Mouse (Mus musculus): ENCODE data around the gene Oaz1.
"Not testable (repeated sequence)": the region's sequence is repeated elsewhere in the genome, so short reads cannot be mapped to it uniquely, and the experiment has no call there.

The Oaz1 gene

DNA sequence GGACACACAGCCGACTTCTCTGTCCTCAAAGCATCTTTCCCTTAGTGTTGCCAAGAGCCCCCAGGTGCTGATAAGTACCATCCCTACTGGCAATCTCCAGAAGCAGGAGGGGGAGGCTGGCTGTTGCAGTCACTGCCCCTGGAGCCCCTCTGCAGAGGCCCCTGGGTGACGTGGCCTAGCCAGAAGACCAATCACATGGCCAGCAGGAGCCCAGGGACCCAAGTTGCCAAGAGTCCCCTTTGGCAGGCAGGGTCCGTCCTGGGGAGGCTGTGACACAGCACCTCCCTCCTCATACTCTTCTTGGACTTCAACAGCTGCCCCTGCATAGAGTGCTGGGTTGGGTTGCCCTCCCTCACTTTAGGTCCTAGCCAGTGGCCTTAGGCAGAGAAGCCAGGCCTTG is 23.5 kb upstream of the Oaz1 start:
- DNase-seq, result no peak

DNA sequence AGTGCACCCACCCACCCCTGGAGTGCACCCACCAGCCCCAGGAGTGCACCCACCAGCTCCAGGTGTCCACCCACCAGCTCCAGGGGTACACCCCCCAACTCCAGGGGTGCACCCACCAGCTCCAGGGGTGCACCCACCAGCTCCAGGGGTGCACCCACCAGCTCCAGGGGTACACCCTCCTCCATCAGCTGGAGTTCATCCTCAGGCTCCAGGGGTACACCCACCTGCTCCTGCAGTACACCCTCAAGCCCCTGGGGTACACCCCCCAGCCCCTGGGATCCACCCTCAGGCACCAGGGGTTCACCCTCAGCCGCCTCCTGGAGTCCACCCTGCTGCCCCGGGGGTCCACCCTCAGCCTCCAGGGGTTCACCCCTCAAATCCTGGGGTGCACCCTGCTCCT is 22.1 kb upstream of the Oaz1 start:
- no peak for DNase-seq

- no peak for DNase-seq
These were observed 21.5 kb upstream of the Oaz1 start, which contains the start of gene Amh for GRCm38 (mm10) chr10:80804916-80805315. Amh (plus strand) TSS chr10:80805243.

DNA sequence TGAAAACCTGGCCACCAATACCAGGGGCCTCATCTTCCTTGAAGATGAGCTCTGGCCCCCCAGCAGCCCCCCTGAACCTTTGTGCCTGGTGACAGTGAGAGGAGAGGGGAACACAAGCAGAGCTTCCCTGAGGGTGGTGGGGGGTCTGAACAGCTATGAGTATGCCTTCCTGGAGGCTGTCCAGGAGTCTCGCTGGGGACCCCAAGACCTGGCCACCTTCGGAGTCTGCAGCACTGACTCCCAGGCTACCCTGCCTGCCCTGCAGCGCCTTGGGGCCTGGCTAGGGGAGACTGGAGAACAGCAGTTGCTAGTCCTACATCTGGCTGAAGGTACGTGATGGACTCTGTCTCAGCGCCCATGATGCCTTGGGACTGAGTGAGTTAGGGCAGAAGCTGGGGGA is 21.1 kb upstream of the Oaz1 start:
- DNase-seq, result no peak

DNA sequence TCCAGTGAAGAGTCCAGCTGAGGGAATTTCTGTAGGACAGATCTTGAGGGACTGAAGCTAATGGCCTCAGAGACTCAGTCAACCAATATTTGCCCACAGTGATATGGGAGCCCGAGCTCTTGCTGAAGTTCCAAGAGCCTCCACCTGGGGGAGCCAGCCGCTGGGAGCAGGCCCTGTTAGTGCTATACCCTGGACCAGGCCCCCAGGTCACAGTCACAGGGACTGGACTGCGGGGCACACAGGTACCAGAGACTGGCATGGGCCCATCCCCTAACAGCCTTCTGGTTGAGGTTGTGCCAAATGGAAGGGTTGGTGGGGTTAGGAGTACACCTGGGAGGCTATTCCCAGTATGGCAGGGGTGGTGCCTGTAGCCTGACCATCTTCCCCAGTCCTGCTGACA is 20.5 kb upstream of the Oaz1 start:
- peak; percentile 76 for DNase-seq

- no peak for DNase-seq
These were observed 20.0 kb upstream of the Oaz1 start for GRCm38 (mm10) chr10:80806341-80807056.

GRCm38 (mm10) chr10:80807057-80807627 is 19.3 kb upstream of the Oaz1 start:
- DNase-seq, result peak; percentile 89

DNA sequence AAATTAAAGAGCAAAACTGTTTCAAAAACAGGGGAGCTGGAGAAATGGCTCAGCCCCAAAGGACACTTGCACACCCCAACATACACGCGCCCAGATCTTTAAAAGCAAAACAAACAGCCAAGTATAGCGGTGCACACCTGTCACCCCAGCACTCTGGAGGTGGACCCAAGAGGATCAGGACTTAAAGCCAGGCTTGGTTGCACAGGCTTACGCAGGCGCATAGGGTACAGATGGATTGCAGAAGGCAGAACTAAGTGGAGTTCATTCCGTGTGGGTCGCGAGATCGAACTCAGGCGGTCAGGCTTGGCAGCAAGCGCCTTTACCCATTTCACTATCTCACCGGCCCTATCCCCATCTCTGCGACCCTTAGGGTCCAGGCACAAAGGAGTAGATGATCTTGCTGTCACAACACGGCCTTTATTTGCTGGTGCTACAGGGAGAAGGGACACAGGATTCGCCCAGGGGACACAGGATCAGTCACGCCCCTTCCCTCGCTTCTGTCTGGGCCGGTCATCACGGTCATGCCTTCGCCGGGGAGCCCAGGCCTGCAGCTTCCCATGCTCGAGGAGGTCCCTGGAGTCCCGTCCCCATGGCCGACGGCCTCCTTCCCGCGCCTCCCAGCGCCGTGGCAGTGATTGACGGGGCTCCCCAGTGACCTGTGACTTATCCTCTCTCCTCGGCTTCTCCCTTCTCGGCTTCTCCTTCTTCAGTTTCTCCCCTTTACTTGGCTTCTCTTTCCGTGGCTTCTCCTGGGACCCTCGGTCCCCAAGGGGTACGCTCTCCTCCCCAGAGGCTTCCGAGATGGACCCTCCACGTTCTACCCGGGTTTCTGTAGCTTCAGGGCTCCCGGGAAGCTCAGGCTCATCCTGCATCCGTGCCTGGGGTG is 18.1 kb upstream of the Oaz1 start:
- DNase-seq, result no peak

GRCm38 (mm10) chr10:80808985-80809632 is 17.3 kb upstream of the Oaz1 start:
- no peak for DNase-seq

DNA sequence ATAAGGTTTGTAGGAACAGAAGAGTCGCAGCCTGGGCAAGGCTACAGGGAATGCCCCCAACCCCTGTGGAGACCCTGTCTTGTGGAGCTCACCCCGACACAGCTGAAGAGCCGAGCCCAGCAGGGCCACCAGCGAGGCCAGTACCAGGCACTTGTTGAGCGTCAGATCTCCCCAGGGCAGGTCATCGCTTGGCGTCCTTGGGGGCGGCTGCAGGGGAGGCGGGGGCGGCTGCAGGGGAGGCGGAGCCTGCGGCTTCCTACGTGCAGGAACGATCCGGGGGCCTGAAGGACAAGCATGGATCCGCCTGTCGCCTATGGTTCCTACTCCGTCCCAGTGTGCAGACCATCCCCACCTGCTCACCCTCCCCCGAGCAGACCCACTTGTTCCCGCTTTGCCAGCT is 16.4 kb upstream of the Oaz1 start:
- no peak for DNase-seq

DNA sequence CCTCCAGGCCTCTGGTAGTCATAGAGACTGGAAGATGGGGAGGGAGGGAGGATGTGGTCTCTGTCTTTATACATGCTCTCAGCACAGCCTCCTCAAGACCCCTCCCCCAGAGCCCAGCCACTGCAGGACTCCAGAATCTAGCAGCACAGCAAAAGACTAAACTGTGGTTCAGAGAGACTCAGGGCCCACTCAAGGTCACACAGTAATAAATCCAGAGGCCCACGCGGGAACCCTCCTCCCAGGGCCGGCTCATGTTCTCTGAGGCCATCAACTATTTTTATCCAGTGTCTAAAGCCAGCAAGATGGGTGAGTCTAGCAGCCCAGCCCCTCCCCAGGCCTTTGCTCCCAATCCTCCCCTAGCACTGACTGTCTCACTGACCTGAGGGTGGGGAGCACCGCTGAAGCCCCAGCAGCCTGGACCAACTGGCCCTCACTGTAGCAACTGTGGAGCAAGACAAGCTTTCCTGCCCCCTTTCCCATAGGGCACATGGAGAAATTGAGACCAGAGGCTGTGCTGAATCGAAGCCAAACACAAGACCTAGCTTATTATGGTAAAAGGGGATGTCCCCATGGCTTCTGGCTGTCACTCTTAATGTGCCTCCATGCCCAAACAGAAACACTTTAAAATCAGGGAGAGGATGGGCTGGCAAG is 13.9 kb upstream of the Oaz1 start:
- no peak for DNase-seq

DNA sequence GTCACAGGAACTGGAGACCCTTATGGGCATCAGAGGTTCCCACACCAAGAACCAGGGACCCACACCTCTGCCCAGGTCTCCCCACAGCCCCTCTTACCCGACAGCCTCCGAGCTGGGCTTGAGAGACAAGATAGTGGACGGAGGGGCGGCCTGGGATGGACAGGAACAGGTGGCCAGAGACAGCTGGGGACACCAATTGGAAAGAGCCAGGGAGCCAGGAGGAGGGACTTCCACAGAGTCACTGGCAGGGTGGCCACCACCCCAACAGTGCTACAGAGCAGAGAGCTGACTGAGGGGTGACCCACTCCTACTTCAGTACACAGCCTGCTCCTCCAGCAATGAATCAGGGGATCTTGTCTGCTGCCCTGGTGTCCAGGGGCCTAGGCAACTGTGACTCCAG is 13.1 kb upstream of the Oaz1 start, which contains the start of gene Jsrp1:
Jsrp1 (minus strand) TSS at position 133 of the 400 bp plus-strand sequence.
- no peak for DNase-seq

DNA sequence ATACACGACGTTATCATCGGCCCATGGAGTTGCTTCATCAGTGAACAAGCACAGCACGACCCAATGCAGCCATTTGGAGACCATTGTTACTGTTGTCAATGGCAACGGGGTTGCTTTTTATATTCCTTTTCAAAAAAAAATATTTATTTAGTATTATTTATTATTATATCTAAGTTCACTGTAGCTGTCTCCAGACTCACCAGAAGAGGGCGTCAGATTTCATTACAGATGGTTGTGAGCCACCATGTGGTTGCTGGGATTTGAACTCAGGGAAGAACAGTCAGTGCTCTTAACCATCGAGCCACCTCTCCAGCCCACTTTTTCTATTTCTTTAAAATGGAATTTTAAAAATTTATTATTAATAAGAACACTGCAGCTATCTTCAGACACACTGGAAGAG is 11.7 kb upstream of the Oaz1 start:
- no peak for DNase-seq

DNA sequence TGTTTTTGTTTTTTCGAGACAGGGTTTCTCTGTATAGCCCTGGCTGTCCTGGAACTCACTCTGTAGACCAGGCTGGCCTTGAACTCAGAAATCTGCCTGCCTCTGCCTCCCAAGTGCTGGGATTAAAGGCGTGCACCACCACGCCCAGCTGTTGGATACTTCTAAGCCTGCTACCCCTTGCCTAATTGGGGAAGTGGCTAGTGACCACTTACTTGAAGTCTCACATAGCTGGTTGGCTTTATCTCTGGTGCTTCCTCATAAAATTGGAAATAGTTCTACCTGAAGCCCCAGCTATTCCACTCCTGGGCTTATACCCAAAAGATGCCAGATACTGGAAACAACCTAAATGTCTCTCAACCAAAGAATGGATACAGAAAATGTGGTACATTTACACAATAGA is 10.2 kb upstream of the Oaz1 start:
- DNase-seq, result not testable (repeated sequence)

- DNase-seq, result no peak
These were observed 9.3 kb upstream of the Oaz1 start for GRCm38 (mm10) chr10:80817164-80817563.

DNA sequence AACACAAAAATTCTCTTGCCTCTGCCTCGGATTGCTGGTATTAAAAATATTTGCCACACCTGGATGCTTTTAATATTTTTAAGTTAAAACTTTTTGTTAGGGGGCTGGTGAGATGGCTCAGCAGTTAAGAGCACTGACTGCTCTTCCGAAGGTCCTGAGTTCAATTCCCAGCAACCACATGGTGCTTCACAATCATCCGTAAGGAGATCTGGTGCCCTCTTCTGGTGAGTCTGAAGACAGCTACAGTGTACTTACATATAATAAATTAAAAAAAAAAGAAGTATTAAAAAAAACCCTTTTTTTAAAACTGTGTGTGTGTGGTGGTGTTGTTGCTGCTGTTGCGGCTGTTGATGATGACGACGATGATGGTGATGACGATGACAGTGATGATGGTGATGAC is 8.5 kb upstream of the Oaz1 start:
- DNase-seq, result not testable (repeated sequence)

- DNase-seq, result no peak
These were observed 7.7 kb upstream of the Oaz1 start for GRCm38 (mm10) chr10:80818599-80819281.

GRCm38 (mm10) chr10:80819406-80819805 is 7.0 kb upstream of the Oaz1 start:
- DNase-seq, result no peak

GRCm38 (mm10) chr10:80821991-80822390 is 4.5 kb upstream of the Oaz1 start:
- no peak for DNase-seq

GRCm38 (mm10) chr10:80822528-80822927 is 3.9 kb upstream of the Oaz1 start:
- DNase-seq, result no peak

DNA sequence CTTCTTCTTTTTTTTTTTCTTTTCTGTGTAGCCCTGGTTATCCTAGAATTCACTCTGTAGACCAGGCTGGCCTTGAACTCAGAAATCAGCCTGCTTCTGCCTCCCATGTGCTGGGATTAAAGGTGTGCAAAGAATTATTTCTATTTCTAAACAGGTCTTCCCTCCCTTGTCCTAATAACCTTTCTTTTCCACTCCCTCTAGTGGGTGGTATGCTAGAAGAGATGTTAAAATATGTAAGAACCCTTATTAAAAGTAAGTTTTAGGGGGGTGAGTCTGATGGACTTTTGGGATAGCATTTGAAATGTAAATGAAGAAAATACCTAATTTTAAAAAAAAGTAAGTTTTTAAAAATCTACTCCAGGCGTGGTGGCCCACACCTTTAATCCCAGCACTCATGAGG is 3.1 kb upstream of the Oaz1 start:
- no peak for DNase-seq
